ENCODE assay signal across 8 mouse cellular contexts in the genomic region with DNA sequence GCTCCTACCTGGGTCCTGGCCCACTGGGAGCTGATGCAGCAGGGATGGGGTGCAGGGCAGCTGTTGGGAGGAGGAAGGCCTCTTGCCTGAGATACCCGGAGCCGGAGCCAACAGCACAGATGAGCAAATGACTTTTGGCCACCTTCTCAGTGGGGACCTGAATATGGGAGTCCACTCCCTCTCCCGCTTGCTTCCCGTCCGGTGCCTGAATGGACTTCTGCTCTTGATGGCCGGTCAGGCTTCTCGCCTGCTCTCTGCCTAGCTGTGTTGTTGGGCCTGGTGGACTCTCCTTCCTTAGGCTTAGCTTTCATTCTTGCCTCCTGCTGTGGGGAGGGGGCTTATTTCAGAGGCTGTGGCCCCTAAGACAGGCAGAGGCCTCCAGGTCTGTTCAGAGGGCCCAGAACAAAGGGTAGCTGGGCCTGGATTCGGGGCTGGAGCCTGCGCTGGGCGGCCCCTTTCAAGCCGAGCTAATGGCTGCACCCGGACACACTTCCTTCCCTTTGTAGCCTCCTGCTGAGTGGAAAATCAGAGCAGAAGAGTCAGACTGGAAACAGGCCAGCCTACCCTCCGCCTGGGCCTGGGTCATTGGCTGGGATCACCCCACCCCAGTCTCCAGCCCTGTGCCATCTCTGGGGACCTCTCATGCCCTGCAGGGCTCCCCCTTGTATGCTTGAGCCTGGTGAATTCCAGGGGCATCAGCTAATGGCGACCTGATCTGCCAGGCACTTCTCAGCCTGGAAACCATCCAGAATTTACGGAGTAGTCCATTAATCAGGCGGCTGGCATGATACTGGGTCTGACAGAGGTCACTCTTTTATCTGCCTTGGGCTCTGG. TPM values are rescaled to one million over a fixed set of nuclear protein-coding genes. Genes with fewer than 3 reads are reported as not detected.
DNase-seq lines count a peak whose midpoint lies in the region; ATAC-seq and TF ChIP-seq lines count a peak whose summit lies in the region.

No protein-coding gene starts in this region.

- no peak overlapping the region; the same call in 1 of the 2 replicates for H3K9ac ChIP-seq in heart, postnatal 0 days (replicated peaks; ENCODE audit: low read depth, low read length)
- no peak overlapping the region for H3K9ac ChIP-seq in midbrain, embryonic 15.5 days

- peaks cover 86% of the 10 kb centered on the region for H3K4me1 ChIP-seq in embryonic facial prominence, embryonic 10.5 days
- peaks cover 19% of the 10 kb centered on the region for H3K4me1 ChIP-seq in heart, postnatal 0 days (ENCODE audit: control insufficient read depth, insufficient read depth)
- H3K4me1 ChIP-seq in midbrain, embryonic 15.5 days = peaks cover 36% of the 10 kb centered on the region

- no peaks in the 10 kb centered on the region for H3K9me3 ChIP-seq in embryonic facial prominence, embryonic 10.5 days
- H3K9me3 ChIP-seq in heart, postnatal 0 days (replicated peaks; ENCODE audit: control insufficient read depth, low read length) = no peaks in the 10 kb centered on the region
- H3K9me3 ChIP-seq in midbrain, embryonic 15.5 days = no peaks in the 10 kb centered on the region

- no peak for TF ChIP-seq EP300 in heart, postnatal 0 days (IDR thresholded peaks at IDR 0.05; ENCODE audit: low read depth)

- peaks cover 48% of the 10 kb centered on the region for H3K36me3 ChIP-seq in embryonic facial prominence, embryonic 10.5 days (replicated peaks)
- 0 out of 2 replicates have a peak, but pooled peaks cover 5% of the 10 kb centered on the region for H3K36me3 ChIP-seq in heart, postnatal 0 days (replicated peaks; ENCODE audit: control insufficient read depth, insufficient read depth, low read length)
- H3K36me3 ChIP-seq in midbrain, embryonic 15.5 days (replicated peaks) = no peaks in the 10 kb centered on the region

- H3K4me3 ChIP-seq in embryonic facial prominence, embryonic 10.5 days = no peak overlapping the region
- no peak overlapping the region for H3K4me3 ChIP-seq in heart, postnatal 0 days (ENCODE audit: low read depth, low read length)
- no peak overlapping the region for H3K4me3 ChIP-seq in midbrain, embryonic 15.5 days

- no peak for TF ChIP-seq CTCF in heart, postnatal 0 days (IDR thresholded peaks at IDR 0.05; ENCODE audit: low read depth)

- H3K27ac ChIP-seq in embryonic facial prominence, embryonic 10.5 days (replicated peaks) = peak overlapping the region; percentile 84
- peak overlapping the region; percentile 84 for H3K27ac ChIP-seq in heart, postnatal 0 days (ENCODE audit: low read depth)
- peak overlapping the region; percentile 32 for H3K27ac ChIP-seq in midbrain, embryonic 15.5 days

- peak overlapping the region; percentile 20; the same call in 1 of the 2 replicates for H3K4me2 ChIP-seq in heart, postnatal 0 days (ENCODE audit: low read depth, low read length)
- peak overlapping the region; percentile 9; the same call in 1 of the 2 replicates for H3K4me2 ChIP-seq in midbrain, embryonic 15.5 days

- ATAC-seq in heart, postnatal 0 days (ENCODE audit: insufficient read depth, low read depth) = peak; percentile 48
- ATAC-seq in midbrain, embryonic 15.5 days (replicated peaks) = no peak

- no peaks in the 10 kb centered on the region for H3K27me3 ChIP-seq in embryonic facial prominence, embryonic 10.5 days (replicated peaks; ENCODE audit: low read depth, poor library complexity, severe bottlenecking)
- 0 out of 2 replicates have a peak, but pooled peaks cover 9% of the 10 kb centered on the region for H3K27me3 ChIP-seq in heart, postnatal 0 days (ENCODE audit: control insufficient read depth, insufficient read depth, low read length)
- H3K27me3 ChIP-seq in midbrain, embryonic 15.5 days (replicated peaks) = no peaks in the 10 kb centered on the region

- 57% methylated on average over 16 of the region's 16 CpGs for WGBS in embryonic facial prominence, embryonic 10.5 days
- 46% methylated on average over 16 of the region's 16 CpGs for WGBS in heart, postnatal 0 days
- 32% methylated on average over 16 of the region's 16 CpGs for WGBS in midbrain, embryonic 15.5 days

- DNase-seq in Muller cell, postnatal 12 days (ENCODE audit: inconsistent ontology term) = peak; percentile 86
- no peak for DNase-seq in embryonic facial prominence, embryonic 10.5 days (ENCODE audit: low spot score)
- DNase-seq in heart, postnatal 0 days (ENCODE audit: low spot score) = peak; percentile 23
- peak; percentile 70 for DNase-seq in kidney, postnatal 14 days
- DNase-seq in right cerebral cortex, adult 18-20 months = no peak
- DNase-seq in layer of hippocampus, adult 18-20 months (ENCODE audit: low spot score in 2 of 2) = no peak
- DNase-seq in spleen, adult 12 weeks (ENCODE audit: low spot score) = no peak

RNA-seq across cellular contexts. Expression of gene Kif26a, which starts 9.4 kb away (rescaled TPM):
- polyA plus RNA-seq in embryonic facial prominence, embryonic 10.5 days (2016; fragmentation: Nextera tagmentation; extraction: Ambion mirVana) = 3.3 and 3.4 TPM in 2 replicates
- total RNA-seq in heart, postnatal 0 days (2014; rRNA removed; ENCODE audit: low replicate concordance) = 26.0 and 53.0 TPM in 2 replicates
- 1.9 and 2.8 TPM in 2 replicates for polyA plus RNA-seq in heart, postnatal 0 days (2015; fragmentation: Nextera tagmentation; extraction: Ambion mirVana)
- polyA plus RNA-seq in midbrain, embryonic 15.5 days (2015; fragmentation: Nextera tagmentation; extraction: Ambion mirVana) = 7.2 and 8.6 TPM in 2 replicates
- total RNA-seq in layer of hippocampus, adult 18-20 months (2021) = 1 to 10 TPM; 3.9 to 4.5 TPM

RNA-seq across cellular contexts. Expression of gene Aspg, which starts 49.0 kb away (rescaled TPM):
- 2.7 TPM in 2 replicates for polyA plus RNA-seq in embryonic facial prominence, embryonic 10.5 days (2016; fragmentation: Nextera tagmentation; extraction: Ambion mirVana)
- total RNA-seq in heart, postnatal 0 days (2014; rRNA removed; ENCODE audit: low replicate concordance) = 0.04 and 3.6 TPM in 2 replicates
- 0.08 and 0.11 TPM in 2 replicates for polyA plus RNA-seq in heart, postnatal 0 days (2015; fragmentation: Nextera tagmentation; extraction: Ambion mirVana)
- polyA plus RNA-seq in midbrain, embryonic 15.5 days (2015; fragmentation: Nextera tagmentation; extraction: Ambion mirVana) = 1.1 and 1.3 TPM in 2 replicates
- 1 to 10 TPM; 3.8 TPM for total RNA-seq in layer of hippocampus, adult 18-20 months (2021)

Comparison
In these comparisons a context has a peak if more than half of its experiments do, and no peak if none do; other contexts are left out.
1. DNase-seq: peak in Muller cell, postnatal 12 days (single experiment), heart, postnatal 0 days (single experiment) and kidney, postnatal 14 days (single experiment); none in embryonic facial prominence, embryonic 10.5 days (single experiment), right cerebral cortex, adult 18-20 months (single experiment), layer of hippocampus, adult 18-20 months (0 of 2) and spleen, adult 12 weeks (single experiment).
2. H3K27ac ChIP-seq: peak in every context shown above with its lines; median percentile 84 in embryonic facial prominence, embryonic 10.5 days; 84 in heart, postnatal 0 days; 32 in midbrain, embryonic 15.5 days.